Mouse (Mus musculus) embryonic facial prominence, embryonic 14.5 days (tissue): Measurements from ENCODE around the gene 2810408A11Rik. TPM values are rescaled to one million over a fixed set of nuclear protein-coding genes. Genes with fewer than 3 reads are reported as not detected.
A peak's percentile ranks its signal among the peaks of the same experiment; 100 is the strongest.

ENCODE experiments used
- ATAC-seq: fragments of 200-750 bp; cut with Nextera tagmentation; 2 replicates; pipeline ENCODE4 v1.8.0; 2017; ENCODE audit warnings: low read depth, moderate number of reproducible peaks, moderate TSS enrichment
- DNase-seq: peaks from one replicate; pipeline ENCODE4 v3.0.0-alpha.2; 2015; ENCODE audit warnings: low spot score
- H3K27ac ChIP-seq: fragments of 300-500 bp; sonication (generic); replicated peaks from 2 replicates; pipeline ENCODE4 v1.5.1; 2014; ENCODE audit warnings: low read depth, mild to moderate bottlenecking, low read length, moderate library complexity
- H3K27me3 ChIP-seq: fragments of 300-500 bp; sonication (generic); replicated peaks from 2 replicates; pipeline ENCODE4 v1.6.1; 2014; ENCODE audit warnings: low read length; ENCODE audit not compliant: control insufficient read depth, insufficient read depth
- H3K36me3 ChIP-seq: fragments of 300-500 bp; sonication (generic); 2 replicates; pipeline ENCODE4 v1.6.1; 2014; ENCODE audit warnings: low read length, mixed read lengths; ENCODE audit not compliant: control insufficient read depth, insufficient read depth
- H3K4me1 ChIP-seq: fragments of 300-500 bp; sonication (generic); 2 replicates; pipeline ENCODE4 v1.6.1; 2014; ENCODE audit warnings: antibody characterized with exemption, low read length; ENCODE audit not compliant: control insufficient read depth, insufficient read depth
- H3K4me2 ChIP-seq: fragments of 300-500 bp; sonication (generic); 2 replicates; pipeline ENCODE4 v1.6.1; 2014; ENCODE audit warnings: low read depth, mild to moderate bottlenecking, low read length, moderate library complexity, mixed read lengths
- H3K4me3 ChIP-seq: fragments of 300-500 bp; sonication (generic); 2 replicates; pipeline ENCODE4 v1.5.1; 2014; ENCODE audit warnings: low read depth, mild to moderate bottlenecking, low read length
- H3K9ac ChIP-seq: fragments of 300-500 bp; sonication (generic); 2 replicates; pipeline ENCODE4 v1.6.1; 2014; ENCODE audit warnings: low read depth, mild to moderate bottlenecking, low read length, moderate library complexity, mixed read lengths
- H3K9me3 ChIP-seq: fragments of 300-500 bp; sonication (generic); 2 replicates; pipeline ENCODE4 v1.6.1; 2016; ENCODE audit warnings: low read length; ENCODE audit not compliant: control insufficient read depth
- WGBS: fragments of 180-500 bp; shearing (Covaris S2); extraction: QIAGEN DNeasy Blood & Tissue Kit; methylation state at CpG from one replicate; pipeline ENCODE4 v1.1.7; 2014; 5-methylcytosine and 5-hydroxymethylcytosine counted together
- microRNA-seq: library from miRNA; unstranded; fragments of <30 nt; microRNA quantifications from one replicate; pipeline ENCODE4, GENCODE M21; 2016; ENCODE audit warnings: borderline number of aligned reads
- polyA plus RNA-seq: library from polyadenylated mRNA; unstranded; fragments of >200 nt; fragmentation: Nextera tagmentation; extraction: Ambion mirVana; gene quantifications from 2 replicates; pipeline ENCODE4 v1.2.1, GENCODE M21; 2014

The 2810408A11Rik gene
- polyA plus RNA-seq, 1 experiment from 2014 or later, result 5.7 TPM

DNA sequence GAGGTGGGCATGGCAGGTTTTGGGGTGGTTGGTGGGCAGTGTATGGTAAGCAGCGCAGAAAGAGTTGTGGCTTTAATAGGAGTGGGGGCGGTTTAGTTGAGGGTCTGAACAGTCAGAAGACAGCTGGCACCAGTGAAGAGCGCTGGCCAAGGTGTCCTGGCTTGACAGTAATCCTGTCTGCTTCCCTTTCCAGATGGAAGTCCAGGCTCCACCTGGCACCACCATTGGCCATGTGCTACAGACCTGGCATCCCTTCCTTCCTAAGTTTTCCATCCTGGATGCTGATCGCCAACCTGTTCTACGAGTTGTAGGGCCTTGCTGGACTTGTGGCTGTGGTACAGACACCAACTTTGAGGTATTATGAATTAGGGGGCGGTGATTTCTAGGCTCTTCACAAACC, 52.8 kb downstream of the 2810408A11Rik start:
- H3K9ac ChIP-seq, result 0 out of 2 replicates have a peak overlapping the region, but pooled peaks have one; percentile 92
- peak overlapping the region; percentile 95 for H3K4me2 ChIP-seq
- DNase-seq, result no peak
- H3K9me3 ChIP-seq, result no peaks in the 10 kb centered on the region
- no peaks in the 10 kb centered on the region for H3K27me3 ChIP-seq
- H3K4me1 ChIP-seq, result peaks cover 25% of the 10 kb centered on the region
- no peak overlapping the region for H3K27ac ChIP-seq
- peaks cover 51% of the 10 kb centered on the region for H3K36me3 ChIP-seq
- ATAC-seq, result no peak
- 94% methylated on average over 6 of the region's 6 CpGs for WGBS
- H3K4me3 ChIP-seq, result peak overlapping the region; percentile 90

Small RNAs within 50 kb of the gene (microRNA-seq; reads per million reads assigned to microRNA genes)
- not detected for gene Mir6924

Other genes with a start within 250 kb of the 2810408A11Rik start
- gene Sox15, start 245.7 kb downstream of the 2810408A11Rik start, polyA plus RNA-seq, result 1.7 and 2.9 TPM in 2 replicates
- 29.1 and 33.6 TPM in 2 replicates for gene Mpdu1, start 238.3 kb downstream of the 2810408A11Rik start, polyA plus RNA-seq
- gene Cd68, start 234.8 kb downstream of the 2810408A11Rik start, polyA plus RNA-seq, result 22.0 and 25.5 TPM in 2 replicates
- gene Eif4a1, start 228.6 kb downstream of the 2810408A11Rik start, polyA plus RNA-seq, result 525 and 575 TPM in 2 replicates
- 73.6 and 88.4 TPM in 2 replicates for gene Senp3, start 218.9 kb downstream of the 2810408A11Rik start, polyA plus RNA-seq
- 0.37 and 0.49 TPM in 2 replicates for gene Tnfsf13, start 215.2 kb downstream of the 2810408A11Rik start, polyA plus RNA-seq
- 13.0 and 16.6 TPM in 2 replicates for gene Tnfsf12, start 205.1 kb downstream of the 2810408A11Rik start, polyA plus RNA-seq
- 6.0 and 6.6 TPM in 2 replicates for gene Tnfsfm13, start 204.9 kb downstream of the 2810408A11Rik start, polyA plus RNA-seq
- 39.3 and 39.7 TPM in 2 replicates for gene Polr2a, start 142.3 kb downstream of the 2810408A11Rik start, polyA plus RNA-seq
- 0.12 TPM in 1 of 2 replicates, not detected in the other for gene Slc35g3, start 139.0 kb downstream of the 2810408A11Rik start, polyA plus RNA-seq
- gene Zbtb4, start 135.1 kb downstream of the 2810408A11Rik start, polyA plus RNA-seq, result 3.5 and 3.9 TPM in 2 replicates
- 28.4 and 29.4 TPM in 2 replicates for gene Chrnb1, start 105.0 kb downstream of the 2810408A11Rik start, polyA plus RNA-seq
- gene Fgf11, start 99.1 kb downstream of the 2810408A11Rik start, polyA plus RNA-seq, result 2.3 and 3.3 TPM in 2 replicates
- 4.1 and 4.3 TPM in 2 replicates for gene Tmem102, start 95.4 kb downstream of the 2810408A11Rik start, polyA plus RNA-seq
- gene Gm39566, start 85.7 kb downstream of the 2810408A11Rik start, polyA plus RNA-seq, result not detected in 2 replicates
- not detected in 2 replicates for gene Spem2, start 82.5 kb downstream of the 2810408A11Rik start, polyA plus RNA-seq
- 0.26 TPM in 1 of 2 replicates, not detected in the other for gene Spem1, start 78.8 kb downstream of the 2810408A11Rik start, polyA plus RNA-seq
- gene Nlgn2, start 63.2 kb downstream of the 2810408A11Rik start, polyA plus RNA-seq, result 8.3 and 10.6 TPM in 2 replicates
- gene Tmem256, start 62.5 kb downstream of the 2810408A11Rik start, polyA plus RNA-seq, result 379 and 388 TPM in 2 replicates
- gene Plscr3, start 54.6 kb downstream of the 2810408A11Rik start, polyA plus RNA-seq, result 102 and 121 TPM in 2 replicates
- gene Tnk1, start 42.3 kb downstream of the 2810408A11Rik start, polyA plus RNA-seq, result 3.2 and 3.7 TPM in 2 replicates
- not detected in 2 replicates for gene Tmem95, start 23.0 kb downstream of the 2810408A11Rik start, polyA plus RNA-seq
- 5.9 and 7.2 TPM in 2 replicates for gene Kctd11, start 19.6 kb downstream of the 2810408A11Rik start, polyA plus RNA-seq
- 1.5 and 2.1 TPM in 2 replicates for gene Acap1, start 5.4 kb downstream of the 2810408A11Rik start, polyA plus RNA-seq
- 10.1 and 10.3 TPM in 2 replicates for gene Neurl4, start 85 bp upstream of the 2810408A11Rik start, polyA plus RNA-seq
- 55.0 and 57.2 TPM in 2 replicates for gene Gps2, start 12.9 kb upstream of the 2810408A11Rik start, polyA plus RNA-seq
- gene Eif5a, start 21.0 kb upstream of the 2810408A11Rik start, polyA plus RNA-seq, result 1,503 and 1,606 TPM in 2 replicates
- gene Ybx2, start 34.8 kb upstream of the 2810408A11Rik start, polyA plus RNA-seq, result 2.9 and 4.2 TPM in 2 replicates
- gene Slc2a4, start 47.2 kb upstream of the 2810408A11Rik start, polyA plus RNA-seq, result 16.9 and 20.8 TPM in 2 replicates
- gene Cldn7, start 63.8 kb upstream of the 2810408A11Rik start, polyA plus RNA-seq, result 22.3 and 23.7 TPM in 2 replicates
- 37.4 and 39.2 TPM in 2 replicates for gene Ctdnep1, start 80.2 kb upstream of the 2810408A11Rik start, polyA plus RNA-seq
- gene Elp5, start 81.5 kb upstream of the 2810408A11Rik start, polyA plus RNA-seq, result 109 and 116 TPM in 2 replicates
- 577 and 590 TPM in 2 replicates for gene Gabarap, start 90.2 kb upstream of the 2810408A11Rik start, polyA plus RNA-seq
- gene Phf23, start 94.8 kb upstream of the 2810408A11Rik start, polyA plus RNA-seq, result 47.0 and 49.3 TPM in 2 replicates
- gene Dvl2, start 99.6 kb upstream of the 2810408A11Rik start, polyA plus RNA-seq, result 30.8 and 36.2 TPM in 2 replicates
- 90.0 and 95.5 TPM in 2 replicates for gene Acadvl, start 114.4 kb upstream of the 2810408A11Rik start, polyA plus RNA-seq
- gene Dlg4, start 116.0 kb upstream of the 2810408A11Rik start, polyA plus RNA-seq, result 7.3 and 8.4 TPM in 2 replicates
- 2.0 and 2.2 TPM in 2 replicates for gene Asgr1, start 153.1 kb upstream of the 2810408A11Rik start, polyA plus RNA-seq
- 0.32 TPM in 1 of 2 replicates, not detected in the other for gene Asgr2, start 191.7 kb upstream of the 2810408A11Rik start, polyA plus RNA-seq
- gene Mgl2, start 229.3 kb upstream of the 2810408A11Rik start, polyA plus RNA-seq, result 0.79 and 2.1 TPM in 2 replicates